Mouse (Mus musculus): ENCODE measurements around the gene Myl6b. TPM values are rescaled to one million over a fixed set of nuclear protein-coding genes. Genes with fewer than 3 reads are reported as not detected.

The Myl6b gene
- total and polyA plus RNA-seq, 3 experiments, result 0.39 to 3.9 (median 2.5) TPM

- Histone ChIP-seq H3K27me3 (replicated peaks) (no peaks in the 10 kb centered on the region), H3K9me3 (replicated peaks; ENCODE audit: low read length) (no peaks in the 10 kb centered on the region), H3K27ac (ENCODE audit: insufficient read depth, low read depth) (no peak overlapping the region), H3K4me3 (replicated peaks in 1 of 3; ENCODE audit: low read depth in 2 of 3, low read length in 2 of 3, poor library complexity in 1 of 3) (no peak overlapping the region), H3K4me2 (ENCODE audit: insufficient read depth, low read depth, poor library complexity, severe bottlenecking) (no peak overlapping the region), H3K36me3 (replicated peaks in 1 of 2; ENCODE audit: control insufficient read depth in 1 of 2, insufficient read depth in 1 of 2, low read length in 1 of 2) (peaks cover 5 to 26% of the 10 kb centered on the region in 2 experiments), H3K79me2 (replicated peaks; ENCODE audit: control insufficient read depth, extremely low read depth, insufficient read depth, poor library complexity, severe bottlenecking) (no peaks in the 10 kb centered on the region), H3K9ac (ENCODE audit: insufficient read depth, low read depth) (no peak overlapping the region), H3K4me1 (ENCODE audit: control insufficient read depth in 1 of 2, insufficient read depth in 2 of 2) (no peaks in the 10 kb centered on the region)
- no peak for DNase-seq (ENCODE audit: extremely low read depth)
- in situ Hi-C loops (cut with MboI; ENCODE audit: low pct_ligation_motif_present, low pct_unique_long_range_greater_than_20kb, low sequenced_read_pairs) (no loop called here), dilution Hi-C loops (cut with MboI; ENCODE audit: extremely low pct_ligation_motif_present, extremely low pct_unique_long_range_greater_than_20kb, low sequenced_read_pairs) (no loop called here)
- TF ChIP-seq ZC3H11A (IDR thresholded peaks at IDR 0.05; ENCODE audit: low read depth, low read length) (no peak), NELFE (IDR thresholded peaks at IDR 0.05; ENCODE audit: low read depth, low read length) (no peak), POLR2AphosphoS2 (IDR thresholded peaks at IDR 0.05; ENCODE audit: low read depth, low read length) (no peak)
Measured at GRCm38 (mm10) chr10:128445407-128445806, 53.1 kb downstream of the Myl6b start.

GRCm38 (mm10) chr10:128444354-128444753 is 54.1 kb downstream of the Myl6b start:
- in situ Hi-C loops (cut with MboI; ENCODE audit: low pct_ligation_motif_present, low pct_unique_long_range_greater_than_20kb, low sequenced_read_pairs) (no loop called here), dilution Hi-C loops (cut with MboI; ENCODE audit: extremely low pct_ligation_motif_present, extremely low pct_unique_long_range_greater_than_20kb, low sequenced_read_pairs) (no loop called here)
- TF ChIP-seq RCOR1 (conservative IDR thresholded peaks at IDR 0.05; ENCODE audit: low read depth, low read length), result no peak
- no peak for TF ChIP-seq CHD1 (IDR thresholded peaks at IDR 0.05; ENCODE audit: low read depth, low read length)
- no peak for TF ChIP-seq IRF4 (IDR thresholded peaks at IDR 0.05; ENCODE audit: low read depth, low read length)
- no peak for TF ChIP-seq GABPA (IDR thresholded peaks at IDR 0.05; ENCODE audit: insufficient replicate concordance, low read depth, low read length)
- TF ChIP-seq MAFK (IDR thresholded peaks at IDR 0.05; ENCODE audit: insufficient replicate concordance, low read length), result no peak
- no peak for TF ChIP-seq PAX5 (IDR thresholded peaks at IDR 0.05; ENCODE audit: low read length)
- TF ChIP-seq MEF2A (IDR thresholded peaks at IDR 0.05; ENCODE audit: borderline replicate concordance, low read depth, low read length), result no peak
- no peak for TF ChIP-seq ETS1 (conservative IDR thresholded peaks at IDR 0.05; ENCODE audit: low read depth, low read length)
- TF ChIP-seq MAX (IDR thresholded peaks at IDR 0.05; ENCODE audit: low read length), result no peak
- TF ChIP-seq MAZ (IDR thresholded peaks at IDR 0.05; ENCODE audit: low read depth, low read length), result no peak
- no peak for TF ChIP-seq JUN (IDR thresholded peaks at IDR 0.05; ENCODE audit: insufficient read depth, low read depth, low read length)
- TF ChIP-seq BHLHE40 (IDR thresholded peaks at IDR 0.05; ENCODE audit: low read depth, low read length), result no peak
- TF ChIP-seq ZMIZ1 (IDR thresholded peaks at IDR 0.05; ENCODE audit: low read depth, low read length), result no peak
- no peak for TF ChIP-seq SMC3 (IDR thresholded peaks at IDR 0.05; ENCODE audit: low read depth, low read length)
- no peak for TF ChIP-seq POLR2A (IDR thresholded peaks at IDR 0.05; ENCODE audit: low read depth, low read length)
- no peak for TF ChIP-seq SIN3A (IDR thresholded peaks at IDR 0.05; ENCODE audit: low read length)
- TF ChIP-seq CHD2 (IDR thresholded peaks at IDR 0.05; ENCODE audit: low read length), result no peak
- peaks cover 0 to 4% of the 10 kb centered on the region in 2 experiments; a peak in 1 of 4 replicates for H3K4me1 ChIP-seq (ENCODE audit: control insufficient read depth in 1 of 2, insufficient read depth in 2 of 2)
- no peak for DNase-seq (ENCODE audit: extremely low read depth)
- H3K9me3 ChIP-seq (replicated peaks; ENCODE audit: low read length), result no peaks in the 10 kb centered on the region
- H3K27ac ChIP-seq (ENCODE audit: insufficient read depth, low read depth), result no peak overlapping the region
- no peaks in the 10 kb centered on the region for H3K27me3 ChIP-seq (replicated peaks)
- H3K79me2 ChIP-seq (replicated peaks; ENCODE audit: control insufficient read depth, extremely low read depth, insufficient read depth, poor library complexity, severe bottlenecking), result no peaks in the 10 kb centered on the region
- no peak overlapping the region for H3K4me2 ChIP-seq (ENCODE audit: insufficient read depth, low read depth, poor library complexity, severe bottlenecking)
- H3K4me3 ChIP-seq (replicated peaks in 1 of 3; ENCODE audit: low read depth in 2 of 3, low read length in 2 of 3, poor library complexity in 1 of 3), result no peak overlapping the region
- H3K36me3 ChIP-seq (replicated peaks in 1 of 2; ENCODE audit: control insufficient read depth in 1 of 2, insufficient read depth in 1 of 2, low read length in 1 of 2), result peaks cover 13 to 37% of the 10 kb centered on the region in 2 experiments
- no peak overlapping the region for H3K9ac ChIP-seq (ENCODE audit: insufficient read depth, low read depth)

Other genes starting within 250 kb of the Myl6b start
Only the 20 nearest of the 27 such genes appear.
- gene Il23a, start 199.9 kb downstream of the Myl6b start, total RNA-seq (2012; rRNA removed), result 1.2 and 3.6 TPM in 2 replicates
- gene Il23a, start 199.9 kb downstream of the Myl6b start, total RNA-seq (2014; rRNA removed), result 0.32 and 0.41 TPM in 2 replicates
- 0.30 and 0.49 TPM in 2 replicates for gene Il23a, start 199.9 kb downstream of the Myl6b start, polyA plus RNA-seq (2012; ENCODE audit: insufficient read length, low read depth)
- gene Pan2, start 195.3 kb downstream of the Myl6b start, total RNA-seq (2012; rRNA removed), result 8.1 and 11.0 TPM in 2 replicates
- gene Pan2, start 195.3 kb downstream of the Myl6b start, total RNA-seq (2014; rRNA removed), result 9.4 and 10.6 TPM in 2 replicates
- gene Pan2, start 195.3 kb downstream of the Myl6b start, polyA plus RNA-seq (2012; ENCODE audit: insufficient read length, low read depth), result 16.1 and 18.5 TPM in 2 replicates
- gene Cnpy2, start 176.2 kb downstream of the Myl6b start, total RNA-seq (2012; rRNA removed), result 91.0 and 111 TPM in 2 replicates
- 64.9 and 72.0 TPM in 2 replicates for gene Cnpy2, start 176.2 kb downstream of the Myl6b start, total RNA-seq (2014; rRNA removed)
- 98.9 and 107 TPM in 2 replicates for gene Cnpy2, start 176.2 kb downstream of the Myl6b start, polyA plus RNA-seq (2012; ENCODE audit: insufficient read length, low read depth)
- gene Cs, start 161.0 kb downstream of the Myl6b start, total RNA-seq (2012; rRNA removed), result 145 and 149 TPM in 2 replicates
- gene Cs, start 161.0 kb downstream of the Myl6b start, total RNA-seq (2014; rRNA removed), result 131 and 137 TPM in 2 replicates
- gene Cs, start 161.0 kb downstream of the Myl6b start, polyA plus RNA-seq (2012; ENCODE audit: insufficient read length, low read depth), result 214 and 240 TPM in 2 replicates
- 8.4 and 11.1 TPM in 2 replicates for gene Coq10a, start 129.7 kb downstream of the Myl6b start, total RNA-seq (2012; rRNA removed)
- gene Coq10a, start 129.7 kb downstream of the Myl6b start, total RNA-seq (2014; rRNA removed), result 5.7 and 7.7 TPM in 2 replicates
- gene Coq10a, start 129.7 kb downstream of the Myl6b start, polyA plus RNA-seq (2012; ENCODE audit: insufficient read length, low read depth), result 8.6 and 12.1 TPM in 2 replicates
- 15.3 and 15.8 TPM in 2 replicates for gene Ankrd52, start 121.6 kb downstream of the Myl6b start, total RNA-seq (2012; rRNA removed)
- 3.5 and 4.3 TPM in 2 replicates for gene Ankrd52, start 121.6 kb downstream of the Myl6b start, total RNA-seq (2014; rRNA removed)
- 45.9 and 51.0 TPM in 2 replicates for gene Ankrd52, start 121.6 kb downstream of the Myl6b start, polyA plus RNA-seq (2012; ENCODE audit: insufficient read length, low read depth)
- 0.21 TPM in 1 of 2 replicates, not detected in the other for gene Slc39a5, start 97.5 kb downstream of the Myl6b start, total RNA-seq (2012; rRNA removed)
- gene Slc39a5, start 97.5 kb downstream of the Myl6b start, total RNA-seq (2014; rRNA removed), result not detected in 2 replicates
- 0.11 TPM in 1 of 2 replicates, not detected in the other for gene Slc39a5, start 97.5 kb downstream of the Myl6b start, polyA plus RNA-seq (2012; ENCODE audit: insufficient read length, low read depth)
- gene Nabp2, start 87.2 kb downstream of the Myl6b start, total RNA-seq (2012; rRNA removed), result 43.7 and 45.8 TPM in 2 replicates
- gene Nabp2, start 87.2 kb downstream of the Myl6b start, total RNA-seq (2014; rRNA removed), result 40.3 and 46.9 TPM in 2 replicates
- 123 and 147 TPM in 2 replicates for gene Nabp2, start 87.2 kb downstream of the Myl6b start, polyA plus RNA-seq (2012; ENCODE audit: insufficient read length, low read depth)
- 19.9 and 20.1 TPM in 2 replicates for gene Rnf41, start 87.0 kb downstream of the Myl6b start, total RNA-seq (2012; rRNA removed)
- gene Rnf41, start 87.0 kb downstream of the Myl6b start, total RNA-seq (2014; rRNA removed), result 15.3 and 15.9 TPM in 2 replicates
- 17.4 TPM in 2 replicates for gene Rnf41, start 87.0 kb downstream of the Myl6b start, polyA plus RNA-seq (2012; ENCODE audit: insufficient read length, low read depth)
- gene Smarcc2, start 39.4 kb downstream of the Myl6b start, total RNA-seq (2012; rRNA removed), result 20.2 and 24.8 TPM in 2 replicates
- 6.1 and 7.5 TPM in 2 replicates for gene Smarcc2, start 39.4 kb downstream of the Myl6b start, total RNA-seq (2014; rRNA removed)
- gene Smarcc2, start 39.4 kb downstream of the Myl6b start, polyA plus RNA-seq (2012; ENCODE audit: insufficient read length, low read depth), result 39.8 and 42.6 TPM in 2 replicates
- gene Myl6, start 4.5 kb downstream of the Myl6b start, total RNA-seq (2012; rRNA removed), result 555 and 601 TPM in 2 replicates
- gene Myl6, start 4.5 kb downstream of the Myl6b start, total RNA-seq (2014; rRNA removed), result 560 and 610 TPM in 2 replicates
- gene Myl6, start 4.5 kb downstream of the Myl6b start, polyA plus RNA-seq (2012; ENCODE audit: insufficient read length, low read depth), result 366 and 413 TPM in 2 replicates
- 43.2 and 48.0 TPM in 2 replicates for gene Esyt1, start 27.2 kb upstream of the Myl6b start, total RNA-seq (2012; rRNA removed)
- 20.2 and 20.6 TPM in 2 replicates for gene Esyt1, start 27.2 kb upstream of the Myl6b start, total RNA-seq (2014; rRNA removed)
- gene Esyt1, start 27.2 kb upstream of the Myl6b start, polyA plus RNA-seq (2012; ENCODE audit: insufficient read length, low read depth), result 33.0 and 38.2 TPM in 2 replicates
- gene Zc3h10, start 49.1 kb upstream of the Myl6b start, total RNA-seq (2012; rRNA removed), result 19.9 and 20.9 TPM in 2 replicates
- gene Zc3h10, start 49.1 kb upstream of the Myl6b start, total RNA-seq (2014; rRNA removed), result 16.2 TPM in 2 replicates
- gene Zc3h10, start 49.1 kb upstream of the Myl6b start, polyA plus RNA-seq (2012; ENCODE audit: insufficient read length, low read depth), result 14.4 and 14.6 TPM in 2 replicates
- gene Rpl41, start 50.6 kb upstream of the Myl6b start, total RNA-seq (2012; rRNA removed), result 7,686 and 8,549 TPM in 2 replicates
- 2,395 and 2,709 TPM in 2 replicates for gene Rpl41, start 50.6 kb upstream of the Myl6b start, total RNA-seq (2014; rRNA removed)
- 6,293 and 8,065 TPM in 2 replicates for gene Rpl41, start 50.6 kb upstream of the Myl6b start, polyA plus RNA-seq (2012; ENCODE audit: insufficient read length, low read depth)
- 133 and 166 TPM in 2 replicates for gene Pa2g4, start 67.3 kb upstream of the Myl6b start, total RNA-seq (2012; rRNA removed)
- gene Pa2g4, start 67.3 kb upstream of the Myl6b start, total RNA-seq (2014; rRNA removed), result 126 and 129 TPM in 2 replicates
- 550 and 650 TPM in 2 replicates for gene Pa2g4, start 67.3 kb upstream of the Myl6b start, polyA plus RNA-seq (2012; ENCODE audit: insufficient read length, low read depth)
- gene Erbb3, start 91.0 kb upstream of the Myl6b start, total RNA-seq (2012; rRNA removed), result 12.6 and 13.2 TPM in 2 replicates
- gene Erbb3, start 91.0 kb upstream of the Myl6b start, total RNA-seq (2014; rRNA removed), result 11.3 and 13.0 TPM in 2 replicates
- 7.4 and 7.7 TPM in 2 replicates for gene Erbb3, start 91.0 kb upstream of the Myl6b start, polyA plus RNA-seq (2012; ENCODE audit: insufficient read length, low read depth)
- gene Rps26, start 128.1 kb upstream of the Myl6b start, total RNA-seq (2012; rRNA removed), result 2,580 and 2,987 TPM in 2 replicates
- gene Rps26, start 128.1 kb upstream of the Myl6b start, total RNA-seq (2014; rRNA removed), result 1,667 and 1,906 TPM in 2 replicates
- gene Rps26, start 128.1 kb upstream of the Myl6b start, polyA plus RNA-seq (2012; ENCODE audit: insufficient read length, low read depth), result 2,220 and 2,250 TPM in 2 replicates
- gene Ikzf4, start 147.3 kb upstream of the Myl6b start, total RNA-seq (2012; rRNA removed), result 0.08 and 0.13 TPM in 2 replicates
- 0.09 TPM in 1 of 2 replicates, not detected in the other for gene Ikzf4, start 147.3 kb upstream of the Myl6b start, total RNA-seq (2014; rRNA removed)
- gene Ikzf4, start 147.3 kb upstream of the Myl6b start, polyA plus RNA-seq (2012; ENCODE audit: insufficient read length, low read depth), result 0.57 and 1.5 TPM in 2 replicates
- 8.3 and 10.5 TPM in 2 replicates for gene Suox, start 175.4 kb upstream of the Myl6b start, total RNA-seq (2012; rRNA removed)
- 10.9 and 11.4 TPM in 2 replicates for gene Suox, start 175.4 kb upstream of the Myl6b start, total RNA-seq (2014; rRNA removed)
- gene Suox, start 175.4 kb upstream of the Myl6b start, polyA plus RNA-seq (2012; ENCODE audit: insufficient read length, low read depth), result 9.0 TPM in 2 replicates
- gene Rab5b, start 197.6 kb upstream of the Myl6b start, total RNA-seq (2012; rRNA removed), result 22.0 and 27.4 TPM in 2 replicates
- gene Rab5b, start 197.6 kb upstream of the Myl6b start, total RNA-seq (2014; rRNA removed), result 28.9 and 34.4 TPM in 2 replicates
- gene Rab5b, start 197.6 kb upstream of the Myl6b start, polyA plus RNA-seq (2012; ENCODE audit: insufficient read length, low read depth), result 20.4 and 20.6 TPM in 2 replicates

Data from CH12.LX (cell line).